Mouse (Mus musculus) thymus, postnatal 4 days (tissue): Measurements from ENCODE around the gene Nodal.

Experiments used
- DNase-seq: peaks from one replicate; pipeline ENCODE4 v3.0.0; 2021

Nodal gene

GRCm38 (mm10) chr10:61399156-61399734, 18.5 kb upstream of the Nodal start:
- peak; percentile 72 for DNase-seq

- no peak for DNase-seq
These were observed 17.4 kb upstream of the Nodal start for GRCm38 (mm10) chr10:61400407-61400806.

DNA sequence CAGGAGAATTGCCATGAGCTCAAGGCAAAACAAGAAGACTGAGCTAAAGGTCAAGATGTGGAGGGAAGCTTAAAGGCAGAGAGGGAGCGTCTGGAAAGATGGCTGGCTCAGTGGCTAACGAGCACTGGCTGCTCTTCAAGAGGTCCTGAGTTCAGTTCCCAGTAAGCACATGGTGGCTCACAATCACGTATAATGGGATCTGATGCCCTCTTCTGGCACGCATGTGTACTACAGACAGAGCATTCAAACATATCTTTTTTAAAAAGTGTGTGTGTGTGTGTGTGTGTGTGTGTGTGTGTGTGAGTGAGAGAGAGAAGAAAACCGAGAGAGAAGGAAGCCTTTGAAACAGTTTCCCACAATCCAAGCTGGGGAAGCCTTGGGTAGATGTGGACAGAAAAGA, 15.3 kb upstream of the Nodal start:
- DNase-seq = no peak

DNA sequence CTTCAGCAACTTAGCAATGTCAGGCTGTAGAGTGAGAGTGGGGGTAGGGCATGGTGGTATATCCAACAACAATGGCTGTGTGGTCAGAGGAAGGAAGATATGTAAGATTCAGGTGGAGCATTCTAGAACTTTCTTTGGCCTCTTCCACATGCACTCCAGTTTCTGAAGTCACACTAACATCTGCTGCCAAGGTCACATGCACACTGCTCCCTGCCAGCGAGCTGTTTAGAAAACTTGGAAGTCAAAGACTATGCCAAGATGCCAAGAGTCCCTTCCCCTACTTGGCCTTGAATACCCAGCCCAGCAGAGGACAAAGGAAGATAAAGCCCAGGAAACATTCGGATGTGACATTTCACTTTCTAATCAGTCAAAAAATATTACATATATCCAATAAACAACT, 14.9 kb upstream of the Nodal start:
- DNase-seq = no peak

DNA sequence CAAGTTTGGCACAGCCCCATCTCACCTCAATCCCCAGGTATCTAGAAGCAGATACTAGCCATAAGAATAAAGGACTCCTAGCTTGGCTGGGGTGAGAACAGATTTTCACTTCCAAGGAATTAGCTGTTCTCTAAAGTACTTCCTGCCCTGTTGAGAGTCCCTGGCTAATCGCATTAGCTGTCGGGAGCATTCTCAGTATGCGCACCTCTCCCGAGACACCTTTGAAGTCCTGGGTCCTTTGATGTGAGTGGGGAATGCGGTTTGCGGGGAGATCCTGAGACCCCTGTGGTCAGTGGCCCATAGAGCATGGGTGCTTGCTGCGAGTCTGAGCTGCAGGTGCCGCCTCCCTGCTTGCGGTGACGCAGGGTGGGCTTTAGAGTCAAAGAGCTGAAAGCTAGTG, 11.8 kb upstream of the Nodal start:
- DNase-seq = no peak

DNA sequence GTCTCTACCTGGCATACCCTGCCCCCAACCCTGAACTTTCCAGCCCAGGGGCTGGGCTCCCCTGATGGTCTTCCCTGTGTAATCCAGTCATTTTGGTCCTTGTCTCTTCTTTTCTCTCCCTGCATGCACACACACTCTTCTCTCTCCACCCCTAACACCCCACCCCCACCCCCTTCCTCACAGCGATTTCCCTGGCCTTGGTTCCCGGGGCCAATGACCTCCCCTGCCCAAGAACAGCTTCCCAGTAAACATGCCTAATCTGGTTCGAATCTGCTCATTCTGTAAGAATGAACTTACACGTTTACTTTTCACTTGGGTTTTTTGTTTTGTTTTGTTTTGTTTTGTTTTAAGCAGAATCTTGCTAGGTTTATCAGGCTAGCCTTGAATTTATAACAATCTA, 8.0 kb upstream of the Nodal start:
- DNase-seq = no peak

GRCm38 (mm10) chr10:61410193-61410592, 7.6 kb upstream of the Nodal start:
- no peak for DNase-seq

- no peak for DNase-seq
These were observed 4.7 kb upstream of the Nodal start for GRCm38 (mm10) chr10:61412910-61413625.

- no peak for DNase-seq
These were observed 2.5 kb upstream of the Nodal start for GRCm38 (mm10) chr10:61415240-61415639.

DNA sequence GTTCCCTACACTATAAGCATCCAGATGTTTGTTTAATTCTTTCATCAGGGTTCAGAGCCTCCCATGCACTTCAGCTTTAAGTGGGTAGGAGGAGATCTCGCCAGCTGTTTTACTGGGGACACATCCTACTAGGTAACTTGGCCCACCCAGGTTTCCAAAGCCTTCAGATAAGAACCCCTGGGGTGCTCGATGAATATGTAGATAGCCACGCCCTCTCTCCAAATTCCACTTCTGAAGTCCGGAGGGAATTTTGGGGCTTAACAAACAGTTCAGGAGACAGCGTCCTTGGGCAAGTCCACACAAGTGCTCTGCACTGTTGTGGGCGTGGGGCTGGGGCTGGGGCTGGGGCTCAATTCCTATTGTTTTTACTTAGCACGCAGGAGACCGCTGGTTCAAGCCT, 1.9 kb upstream of the Nodal start:
- no peak for DNase-seq

- no peak for DNase-seq
These were observed 1.2 kb upstream of the Nodal start for GRCm38 (mm10) chr10:61416561-61416960.

DNA sequence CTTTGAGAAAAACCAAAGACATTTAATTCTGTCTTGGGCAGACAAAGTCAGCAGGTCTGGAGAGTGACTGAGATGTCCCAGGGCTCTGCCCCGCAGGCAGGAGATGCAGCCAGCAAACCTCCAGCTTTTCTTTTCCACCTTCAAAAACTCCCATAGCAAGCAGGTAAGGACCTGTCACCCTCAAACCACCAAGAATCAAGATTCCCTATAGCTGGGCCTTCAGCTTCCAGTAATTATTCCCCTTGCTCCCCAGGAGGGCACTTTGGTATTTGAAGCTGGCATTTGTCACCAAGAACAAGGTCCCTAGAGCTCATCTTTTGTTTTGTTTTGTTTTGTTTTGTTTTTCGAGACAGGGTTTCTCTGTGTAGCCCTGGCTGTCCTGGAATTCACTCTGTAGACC, 726 bp upstream of the Nodal start:
- DNase-seq = no peak

- no peak for DNase-seq
These were observed 544 bp downstream of the Nodal start for GRCm38 (mm10) chr10:61418131-61418900.

DNA sequence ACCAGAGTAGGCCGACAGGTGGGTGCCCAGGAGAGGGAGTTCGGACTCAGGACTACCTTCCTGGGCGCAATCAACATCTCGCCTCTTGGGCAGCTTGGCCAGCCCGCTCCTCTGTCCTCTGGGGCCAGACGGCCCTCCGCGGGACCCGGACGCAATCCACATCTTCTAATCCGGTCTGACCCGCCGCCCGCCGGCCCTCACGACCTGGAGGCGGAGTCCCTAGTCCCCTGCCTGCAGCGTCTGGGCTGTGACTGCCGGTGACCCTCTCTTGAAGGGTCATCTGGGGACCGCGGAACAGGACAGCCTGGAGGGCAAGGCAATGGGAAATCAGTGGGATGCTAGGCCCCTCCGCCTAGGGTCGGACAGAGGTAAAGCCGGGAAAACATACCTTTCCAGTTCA, 1.4 kb downstream of the Nodal start:
- no peak for DNase-seq

DNA sequence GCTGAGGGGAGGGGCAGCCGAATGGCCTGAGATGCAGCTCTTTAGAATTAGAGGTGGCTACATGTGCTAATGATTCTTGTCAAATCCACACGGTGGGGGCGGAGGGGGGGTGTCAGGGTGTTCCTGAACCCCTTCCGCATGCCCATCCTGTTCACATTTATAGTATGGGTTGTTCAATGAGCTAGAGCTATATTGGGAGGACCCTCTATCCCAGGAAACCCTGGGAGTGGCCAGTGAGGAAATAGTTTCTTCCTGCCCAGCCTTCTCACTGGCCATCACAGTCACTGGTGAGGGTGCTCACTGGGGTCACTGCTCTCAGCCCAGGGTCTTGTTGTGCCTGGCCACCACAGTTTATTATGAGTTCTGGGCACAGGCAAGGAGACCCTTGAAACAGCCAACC, 2.2 kb downstream of the Nodal start:
- no peak for DNase-seq

DNA sequence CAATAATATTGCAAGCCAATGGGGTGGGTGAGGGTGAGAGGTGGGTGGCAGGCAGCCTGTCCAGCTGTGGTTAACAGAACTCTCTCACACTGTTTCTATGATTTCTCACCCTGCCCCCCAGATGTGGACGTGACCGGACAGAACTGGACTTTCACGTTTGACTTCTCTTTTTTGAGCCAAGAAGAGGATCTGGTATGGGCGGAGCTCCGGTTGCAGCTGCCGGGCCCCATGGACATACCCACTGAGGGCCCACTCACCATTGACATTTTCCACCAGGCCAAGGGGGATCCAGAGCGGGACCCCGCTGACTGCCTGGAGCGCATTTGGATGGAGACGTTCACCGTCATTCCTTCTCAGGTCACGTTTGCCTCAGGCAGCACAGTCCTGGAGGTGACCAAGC, 5.1 kb downstream of the Nodal start:
- DNase-seq = no peak

- peak; percentile 81 for DNase-seq
These were observed 5.5 kb downstream of the Nodal start for GRCm38 (mm10) chr10:61423289-61423688.

DNA sequence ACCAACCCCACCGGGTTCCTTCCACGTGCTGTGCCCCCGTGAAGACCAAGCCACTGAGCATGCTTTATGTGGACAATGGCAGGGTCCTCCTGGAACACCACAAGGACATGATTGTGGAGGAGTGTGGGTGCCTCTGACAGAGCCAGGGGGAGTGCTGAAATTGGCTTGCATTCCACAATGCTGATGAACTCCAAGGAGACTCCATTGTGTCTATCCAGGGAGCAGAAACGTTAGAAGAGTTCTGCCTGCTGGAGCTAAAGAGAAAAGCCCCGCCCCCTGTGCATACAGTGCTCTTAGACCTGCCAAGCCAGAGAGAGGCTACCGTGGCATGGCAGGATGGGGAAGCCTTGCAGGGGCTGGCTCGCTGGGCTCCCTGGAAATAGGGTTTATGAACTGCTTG, 6.7 kb downstream of the Nodal start:
- no peak for DNase-seq

DNA sequence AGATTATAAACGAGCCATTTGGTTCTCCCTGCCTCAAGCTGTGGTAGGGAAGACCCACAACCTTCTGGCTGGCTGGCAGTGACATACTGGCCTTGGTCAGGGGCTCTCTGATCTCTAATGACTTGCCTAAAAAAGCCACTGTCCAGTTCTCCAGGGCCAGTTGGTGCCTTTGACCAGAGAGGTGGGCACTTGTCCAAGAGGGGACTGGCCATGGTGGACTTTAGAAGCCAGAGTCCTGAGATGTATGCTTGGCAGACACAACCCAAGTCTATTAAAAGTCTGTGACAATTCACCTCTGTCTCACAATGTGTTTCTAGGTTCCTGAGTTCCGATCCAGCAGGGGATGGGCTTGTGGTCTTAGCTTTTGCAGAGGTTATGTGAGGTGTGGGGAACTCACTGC, 7.3 kb downstream of the Nodal start:
- DNase-seq = no peak

DNA sequence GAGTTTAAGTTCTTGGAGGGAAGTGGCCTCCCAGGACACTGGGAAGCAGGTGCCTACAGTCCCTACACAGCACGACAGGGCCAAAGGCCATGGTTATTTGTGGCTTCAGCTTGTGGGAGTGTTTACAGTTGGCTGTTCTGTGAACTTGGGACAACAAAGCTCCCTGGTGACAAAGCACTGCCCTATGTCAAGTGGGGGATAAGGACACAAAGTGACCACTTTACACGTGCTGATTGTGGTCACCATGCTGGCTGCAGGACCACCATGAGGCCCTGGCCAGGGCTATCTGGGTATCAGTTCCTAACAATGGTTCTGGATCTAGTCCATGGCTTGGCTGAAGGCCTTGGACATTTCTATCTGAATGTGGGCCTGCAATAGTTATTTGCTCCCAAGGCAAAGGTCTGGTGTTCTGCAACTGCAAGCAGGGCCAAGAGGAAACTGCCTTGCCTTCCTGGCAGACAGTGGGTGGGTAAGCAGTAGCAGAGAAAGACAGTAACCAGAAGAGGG, 8.5 kb downstream of the Nodal start:
- DNase-seq = no peak

- no peak for DNase-seq
These were observed 10.2 kb downstream of the Nodal start for GRCm38 (mm10) chr10:61427951-61428350.

DNA sequence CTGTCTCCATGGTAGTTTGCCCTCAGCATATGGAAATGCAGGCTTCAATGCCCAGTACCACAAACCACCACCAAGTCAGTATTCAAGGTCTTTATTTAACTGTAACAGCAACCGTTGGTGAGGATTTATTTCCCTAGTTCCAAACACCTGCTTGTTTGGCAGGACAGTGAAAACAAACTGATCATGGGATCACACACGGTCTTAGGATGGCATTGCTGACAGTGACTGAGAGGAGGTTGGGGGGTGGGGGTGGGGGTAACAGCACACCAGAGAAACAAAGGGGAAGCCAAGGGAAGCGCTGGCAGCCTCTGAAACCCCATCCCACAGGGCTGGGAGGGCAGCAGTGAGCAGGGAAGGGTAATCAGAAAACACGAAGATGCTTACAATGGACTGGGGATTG, 10.6 kb downstream of the Nodal start:
- no peak for DNase-seq

GRCm38 (mm10) chr10:61429043-61429442, 11.3 kb downstream of the Nodal start:
- DNase-seq = no peak

DNA sequence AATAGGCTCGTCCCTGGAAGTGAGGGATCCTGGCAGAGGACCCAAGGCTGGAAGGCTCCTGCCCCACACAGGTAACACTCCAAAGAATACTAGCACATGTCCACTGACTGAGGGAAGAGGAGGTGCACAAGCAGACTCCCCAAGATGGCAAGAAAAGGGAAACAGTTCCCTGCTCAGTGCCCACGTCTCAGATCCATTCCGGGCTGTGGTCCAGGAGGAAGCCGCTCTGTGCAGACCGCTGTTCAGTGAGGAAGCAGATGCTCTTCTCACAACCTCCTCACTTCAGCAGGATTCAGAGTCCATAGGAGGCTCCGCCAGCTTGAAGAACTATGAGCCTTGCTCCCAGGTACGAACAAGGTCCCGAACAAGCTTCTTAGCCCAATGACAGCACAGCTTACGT, 13.6 kb downstream of the Nodal start:
- no peak for DNase-seq
